Mouse (Mus musculus) brain, embryonic 14.5 days (tissue): ENCODE results near the gene Usp45.

Experiments
- CTCF ChIP-seq: fragments of 200-500 bp; IDR thresholded peaks from 2 replicates; pipeline ENCODE4 v1.5.1; 2012; ENCODE audit warnings: inconsistent platforms, mild to moderate bottlenecking, moderate library complexity, borderline replicate concordance; ENCODE audit not compliant: insufficient read depth, insufficient read length; ENCODE audit errors: extremely low read depth
- POLR2A ChIP-seq: fragments of 200-500 bp; IDR thresholded peaks from 2 replicates; pipeline ENCODE4 v1.6.1; 2012; ENCODE audit warnings: mild to moderate bottlenecking, inconsistent platforms, borderline replicate concordance; ENCODE audit not compliant: poor library complexity, insufficient read depth, insufficient read length, severe bottlenecking; ENCODE audit errors: extremely low read depth

- TF ChIP-seq CTCF (no peak), POLR2A (no peak)
Measured at GRCm38 (mm10) chr4:21771064-21771463, 4.1 kb downstream of the Usp45 start.
